Mouse (Mus musculus): ENCODE data around the gene Cbr1.

Cbr1 gene

DNA sequence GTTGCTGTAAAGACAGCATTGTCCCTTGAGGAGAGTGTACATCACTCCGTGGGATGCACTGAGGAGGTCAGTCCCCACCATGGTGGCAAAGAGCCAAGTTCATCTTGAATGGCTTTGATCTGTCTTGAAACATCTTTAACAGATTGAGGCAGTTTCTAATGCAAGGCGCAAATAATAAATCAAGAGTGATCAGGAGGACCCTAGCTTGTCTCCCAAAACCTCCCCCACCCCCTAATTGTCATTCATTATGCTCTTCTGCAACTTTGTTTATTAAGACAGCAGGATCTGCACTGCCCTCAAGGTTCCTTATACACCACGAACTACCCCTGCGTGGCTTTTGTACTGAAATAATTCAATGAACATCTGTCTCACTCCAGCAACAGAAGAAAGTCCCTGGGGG is at the start of gene Cbr1:
Gene Cbr1, plus strand, starts transcription at position 301 of the 400 bp plus-strand sequence.
- no peak for DNase-seq (ENCODE audit: low spot score in 2 of 2)

DNA sequence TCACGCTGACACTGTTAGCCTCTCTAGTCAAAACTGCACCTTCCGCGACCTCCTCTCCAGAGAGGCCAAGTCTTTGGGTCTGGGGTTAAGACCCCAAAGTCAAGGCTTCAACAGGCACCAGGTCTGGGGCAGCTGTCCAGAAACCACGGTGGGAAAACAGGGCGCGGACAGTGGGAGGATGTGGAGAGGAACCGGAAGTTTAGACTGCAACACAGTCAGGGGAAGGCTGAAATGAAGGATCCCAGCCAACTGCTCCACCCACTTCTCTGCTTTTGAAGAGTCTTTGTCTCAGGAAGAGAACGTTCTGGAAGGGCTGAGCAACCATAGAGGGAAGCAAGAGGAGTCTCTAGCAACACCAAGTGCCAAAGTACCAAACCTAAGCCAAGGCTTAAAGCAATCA is 48.0 kb upstream of the Cbr1 start:
- no peak for DNase-seq (ENCODE audit: low spot score in 2 of 2)

- DNase-seq (ENCODE audit: low spot score in 2 of 2): no peak
These were observed 47.2 kb upstream of the Cbr1 start for GRCm38 (mm10) chr16:93558499-93558898.

- no peak for DNase-seq (ENCODE audit: low spot score in 2 of 2)
These were observed 33.3 kb upstream of the Cbr1 start for GRCm38 (mm10) chr16:93572383-93572782.

DNA sequence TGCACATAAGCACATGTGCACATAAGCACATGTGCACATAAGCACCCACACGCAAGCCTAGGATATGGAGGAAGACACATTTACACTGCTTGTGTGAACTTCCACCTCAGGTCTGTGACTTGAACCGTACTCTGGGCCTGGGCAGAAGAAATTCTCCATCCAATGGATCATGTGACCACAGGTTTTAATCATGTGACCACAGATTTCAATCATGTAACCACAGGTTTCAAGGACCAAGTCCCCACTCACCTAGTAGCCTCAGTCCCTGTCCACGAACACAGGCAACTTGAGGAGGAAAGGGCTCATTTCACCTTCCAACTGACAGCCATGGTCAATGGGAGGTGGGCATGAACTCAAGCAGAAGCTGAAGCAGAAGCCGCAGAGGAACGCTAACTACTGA is 32.2 kb upstream of the Cbr1 start:
- no peak for DNase-seq (ENCODE audit: low spot score in 2 of 2)

GRCm38 (mm10) chr16:93574521-93575191 is 31.0 kb upstream of the Cbr1 start:
- no peak for DNase-seq (ENCODE audit: low spot score in 2 of 2)

DNA sequence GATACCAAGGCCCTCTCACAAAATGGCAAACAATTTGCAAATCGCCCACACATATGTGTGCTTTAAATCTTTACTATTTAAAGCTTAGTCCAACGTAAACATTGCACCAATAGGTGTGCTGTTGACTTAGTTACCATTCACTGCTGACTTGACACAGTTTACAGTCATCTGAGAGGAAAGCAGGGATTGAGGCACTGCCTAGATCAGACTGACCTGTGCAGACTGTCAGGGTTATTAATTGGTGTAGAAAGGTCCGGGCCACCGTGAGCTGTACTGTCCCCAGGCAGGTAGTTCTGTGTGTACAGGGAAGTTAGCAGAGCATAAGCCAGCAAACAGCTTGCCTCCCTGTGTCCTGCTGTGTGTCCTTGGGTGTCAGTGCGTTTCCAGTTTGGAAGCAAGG is 30.1 kb upstream of the Cbr1 start:
- DNase-seq (ENCODE audit: low spot score in 2 of 2): no peak

DNA sequence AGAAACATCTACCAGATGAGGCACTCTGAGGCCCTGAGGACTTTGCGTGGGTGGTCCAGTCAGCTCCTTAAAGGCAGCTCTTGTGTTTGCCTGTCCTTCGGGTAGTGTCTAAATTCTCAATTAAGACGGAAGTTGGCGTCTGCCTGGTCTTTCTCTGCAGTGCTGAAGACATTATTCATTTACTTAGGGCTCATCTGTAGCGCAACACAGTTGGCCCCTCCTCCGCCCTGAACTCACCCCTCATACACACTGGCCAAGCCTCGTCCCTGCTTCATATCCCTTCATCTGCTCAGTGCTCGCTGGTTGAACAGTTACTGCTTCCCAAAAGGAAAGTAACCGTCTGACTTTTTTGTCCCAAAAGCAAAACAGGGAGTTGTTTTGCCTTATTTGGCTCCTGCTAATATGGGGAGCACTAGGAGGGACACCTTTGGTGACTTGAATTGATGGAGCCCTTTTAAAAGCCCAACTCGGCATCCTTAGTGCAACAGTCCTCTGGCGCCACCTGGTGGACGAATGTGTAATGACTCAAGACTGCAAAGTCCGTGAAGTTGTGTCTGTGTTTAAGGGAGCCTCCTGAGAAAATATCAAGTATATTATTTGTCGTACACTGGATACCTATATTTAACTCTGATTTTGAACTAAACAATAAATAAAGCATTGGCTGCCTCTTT is 29.1 kb upstream of the Cbr1 start:
- DNase-seq (ENCODE audit: low spot score in 2 of 2): peak; percentile 83 to 88

DNA sequence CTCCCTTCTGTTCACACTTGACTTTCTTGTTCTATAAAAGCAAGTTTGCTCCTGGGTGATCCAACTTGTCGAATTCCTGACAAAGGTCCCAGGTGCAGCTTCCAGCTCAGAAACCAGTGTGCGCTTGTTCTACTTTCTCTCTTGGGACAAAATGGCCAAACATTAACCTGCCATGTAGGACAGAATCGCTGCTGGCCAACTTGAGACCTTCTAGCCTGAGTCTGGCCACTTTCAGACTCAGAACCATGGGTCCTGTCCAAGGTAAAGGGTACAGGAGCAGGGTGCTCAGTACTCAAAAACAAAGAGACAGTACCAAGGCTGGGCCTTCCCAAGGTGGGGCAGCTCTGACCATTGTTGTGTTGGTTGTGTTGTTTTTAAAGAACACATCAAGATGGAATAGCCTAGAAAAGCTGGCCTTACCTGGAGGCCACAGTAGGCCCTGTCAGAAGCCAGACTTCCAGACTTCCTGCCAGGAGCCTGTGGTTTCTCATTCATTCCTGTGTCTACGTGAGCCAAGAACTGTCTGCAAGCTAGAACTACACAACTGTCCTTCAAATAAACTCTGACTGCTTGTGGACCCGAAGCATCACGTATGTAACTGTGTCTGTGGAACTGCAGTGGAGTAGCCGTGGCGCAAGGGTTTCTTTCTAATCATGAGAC is 27.2 kb upstream of the Cbr1 start:
- no peak for DNase-seq (ENCODE audit: low spot score in 2 of 2)

DNA sequence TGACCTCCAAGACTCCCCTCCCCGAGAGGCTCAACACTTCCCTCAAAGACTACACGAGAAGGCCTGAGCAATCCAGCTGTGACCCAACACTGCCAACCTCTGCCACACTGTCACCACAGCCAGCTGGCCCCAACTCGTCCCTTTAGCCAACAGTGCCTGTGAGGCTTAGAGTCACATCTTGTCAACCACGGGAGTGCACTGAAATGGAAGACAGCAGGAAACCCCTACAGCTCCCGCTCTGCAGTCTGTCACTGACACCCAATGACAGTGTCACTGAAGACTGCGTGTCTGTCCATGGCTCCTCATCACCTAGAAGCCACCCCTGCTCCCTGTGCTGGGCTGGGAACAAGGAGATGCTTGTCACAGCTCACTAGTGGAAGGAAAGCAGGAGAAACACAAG is 24.5 kb upstream of the Cbr1 start:
- DNase-seq (ENCODE audit: low spot score in 2 of 2): no peak

- no peak for DNase-seq (ENCODE audit: low spot score in 2 of 2)
These were observed 20.5 kb upstream of the Cbr1 start for GRCm38 (mm10) chr16:93584976-93585702.

- no peak for DNase-seq (ENCODE audit: low spot score in 2 of 2)
These were observed 19.9 kb upstream of the Cbr1 start for GRCm38 (mm10) chr16:93585703-93586205.

DNA sequence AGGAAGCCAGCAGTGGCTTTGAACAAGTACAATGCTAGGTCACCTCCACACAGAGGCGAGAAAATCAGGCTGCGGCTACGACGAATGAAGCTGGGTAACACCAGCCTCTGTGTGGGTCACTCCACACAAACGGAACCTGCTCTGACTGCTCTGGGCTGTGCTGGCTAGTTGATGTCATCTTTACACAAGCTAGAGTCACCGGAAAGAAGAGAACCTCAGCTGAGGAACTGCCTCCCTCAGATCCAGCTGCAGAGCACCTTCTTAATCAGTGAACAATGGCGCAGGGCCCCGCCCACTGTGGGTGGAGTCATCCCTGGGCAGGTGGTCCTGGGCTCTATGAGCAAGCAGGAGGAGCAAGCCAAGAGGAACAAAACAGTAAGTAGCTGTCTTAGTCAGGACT is 19.3 kb upstream of the Cbr1 start:
- DNase-seq (ENCODE audit: low spot score in 2 of 2): no peak

DNA sequence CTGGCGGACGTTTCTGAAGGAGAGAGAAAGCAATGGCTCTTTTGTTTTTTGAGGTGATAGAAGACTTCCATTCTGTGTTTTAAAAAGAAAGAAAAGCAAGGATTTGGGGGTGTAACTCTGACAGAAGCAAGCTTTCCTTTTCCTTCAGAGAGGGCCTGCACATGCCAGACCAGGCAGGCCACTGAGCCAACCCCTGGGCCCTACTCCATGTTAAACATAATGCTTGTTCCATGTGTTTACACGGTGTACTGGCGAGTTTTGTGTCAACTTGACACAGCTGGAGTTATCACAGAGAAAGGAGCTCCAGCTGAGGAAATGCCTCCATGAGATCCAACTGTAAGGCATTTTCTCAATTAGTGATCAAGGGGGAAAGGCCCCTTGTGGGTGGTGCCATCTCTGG is 17.4 kb upstream of the Cbr1 start:
- no peak for DNase-seq (ENCODE audit: low spot score in 2 of 2)

DNA sequence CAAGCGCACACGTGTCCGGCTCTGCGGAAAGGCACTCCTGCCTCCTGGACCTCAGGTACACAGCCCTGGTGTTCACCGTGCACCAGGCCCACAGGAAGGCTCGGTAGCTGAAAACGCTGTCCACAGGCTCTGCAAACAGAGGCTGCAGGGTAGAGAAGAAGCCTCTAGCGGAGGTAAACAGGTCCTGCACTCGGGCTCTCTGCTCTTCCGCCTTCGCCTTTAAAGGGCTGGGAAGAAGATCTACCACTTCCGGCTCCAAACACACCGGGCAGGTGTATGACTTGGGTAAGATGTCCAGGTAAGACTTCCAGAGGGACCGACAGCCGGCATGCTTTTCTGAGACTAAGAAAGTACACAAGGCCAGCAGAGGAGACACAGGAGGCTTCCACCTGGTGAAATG is 14.7 kb upstream of the Cbr1 start:
- DNase-seq (ENCODE audit: low spot score in 2 of 2): no peak

DNA sequence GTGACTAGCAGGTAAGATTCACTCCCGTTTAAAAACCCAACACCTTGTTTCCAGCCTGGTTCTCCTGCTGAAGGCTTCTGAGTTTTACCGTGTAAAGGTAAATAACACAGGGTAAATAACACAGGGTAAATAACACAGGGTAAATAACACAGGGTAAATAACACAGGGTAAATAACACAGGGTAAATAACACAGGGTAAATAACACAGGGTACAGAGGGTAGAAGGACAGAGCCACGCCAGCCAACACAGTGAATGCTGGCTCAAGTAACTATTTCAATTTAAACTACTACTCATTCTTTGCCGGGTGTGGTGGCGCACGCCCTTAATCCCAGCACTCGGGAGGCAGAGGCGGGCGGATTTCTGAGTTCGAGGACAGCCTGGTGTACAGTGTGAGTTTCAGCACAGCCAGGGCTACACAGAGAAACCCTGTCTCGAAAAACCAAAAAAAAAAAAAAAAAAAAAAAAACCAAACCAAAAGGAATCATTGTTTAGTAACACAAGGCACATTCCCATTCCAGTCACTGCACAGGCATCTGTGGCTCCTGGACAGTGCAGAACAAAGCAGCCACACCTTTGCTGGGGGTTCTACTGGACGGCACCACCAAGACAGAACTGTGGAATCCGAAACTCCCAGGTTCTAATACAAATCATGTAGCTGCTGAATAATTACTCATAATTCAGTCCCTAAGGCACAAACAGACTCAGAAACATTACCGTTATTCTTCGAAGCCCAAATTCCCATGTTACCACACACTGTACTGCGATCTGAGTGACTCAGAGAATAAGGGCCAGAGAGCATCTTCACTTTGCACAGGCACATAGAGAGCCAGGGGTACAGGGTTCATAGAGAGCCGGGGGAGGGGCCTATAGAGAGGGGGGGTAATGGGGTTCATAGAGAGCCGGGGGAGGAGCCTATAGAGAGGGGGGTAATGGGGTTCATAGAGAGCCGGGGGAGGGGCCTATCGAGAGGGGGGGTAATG is 13.9 kb upstream of the Cbr1 start:
- no peak for DNase-seq (ENCODE audit: low spot score in 2 of 2)

DNA sequence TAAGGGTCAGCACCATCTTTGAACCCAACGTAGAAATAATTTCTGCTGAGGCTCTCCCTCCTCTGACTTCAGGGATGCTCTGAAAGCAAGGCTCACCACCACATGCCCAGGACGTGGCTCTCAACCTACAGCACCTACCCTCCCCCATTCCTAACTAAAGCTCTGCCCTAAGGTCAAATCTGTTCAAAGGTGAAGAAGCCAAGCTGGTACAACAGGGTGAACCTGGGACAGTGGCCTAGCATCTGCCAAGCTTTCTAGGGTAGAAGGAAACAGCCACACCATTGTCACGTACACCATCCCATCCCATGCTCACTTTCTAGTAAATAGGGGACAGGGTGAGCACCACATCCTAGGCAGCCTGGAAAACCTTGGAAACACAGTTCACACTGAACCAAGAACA is 12.9 kb upstream of the Cbr1 start:
- DNase-seq (ENCODE audit: low spot score in 2 of 2): no peak

- no peak for DNase-seq (ENCODE audit: low spot score in 2 of 2)
These were observed 12.2 kb upstream of the Cbr1 start for GRCm38 (mm10) chr16:93593406-93593805.

DNA sequence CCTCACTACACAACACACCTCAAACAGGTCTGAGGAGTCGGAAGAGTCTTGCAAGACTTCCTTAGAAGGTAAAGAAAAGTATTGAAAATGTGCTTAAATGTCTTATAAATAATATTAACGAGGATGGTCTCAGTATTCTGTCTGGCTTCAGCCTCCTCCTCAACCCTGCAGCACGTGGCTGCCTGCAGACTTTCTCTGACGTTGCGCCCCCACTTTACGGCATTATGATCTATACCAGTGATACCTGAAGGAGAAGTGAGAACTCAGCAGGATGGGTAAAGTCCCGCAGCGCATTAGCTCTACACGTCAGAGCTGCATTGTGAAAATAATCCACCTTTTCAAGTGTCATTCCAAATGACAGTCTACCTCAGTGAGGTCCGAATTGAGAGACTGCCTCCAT is 11.2 kb upstream of the Cbr1 start:
- DNase-seq (ENCODE audit: low spot score in 2 of 2): no peak

DNA sequence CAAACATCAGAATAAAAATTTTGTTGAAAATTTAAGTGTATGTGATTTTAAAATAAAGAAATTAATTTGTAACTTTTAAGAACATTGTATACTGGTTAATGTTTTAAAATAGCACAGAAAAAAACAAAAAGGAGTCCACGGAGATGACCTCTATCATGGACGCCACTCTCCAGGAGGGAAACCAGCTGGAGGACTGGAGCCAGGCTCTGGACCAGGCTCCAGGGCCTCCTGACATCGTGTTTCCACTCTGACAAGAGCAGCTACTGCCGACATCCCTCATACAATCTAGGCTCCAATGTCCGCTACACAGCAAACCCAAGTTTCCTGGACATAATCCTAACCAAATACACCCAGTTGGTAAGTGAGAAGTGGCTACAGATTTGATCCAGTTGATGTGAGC is 9.9 kb upstream of the Cbr1 start:
- no peak for DNase-seq (ENCODE audit: low spot score in 2 of 2)

- DNase-seq (ENCODE audit: low spot score in 2 of 2): no peak
These were observed 8.8 kb upstream of the Cbr1 start for GRCm38 (mm10) chr16:93596807-93597206.
